Mouse (Mus musculus) stomach, postnatal 0 days (tissue): ENCODE results near the gene Plcb1.

Experiments
- CTCF ChIP-seq: IDR thresholded peaks from 2 replicates; pipeline ENCODE4 v1.5.1; 2016; ENCODE audit warnings: antibody characterized with exemption, low read depth, mild to moderate bottlenecking, moderate library complexity
- EP300 ChIP-seq: optimal IDR thresholded peaks from 2 replicates; pipeline ENCODE3; 2016; ENCODE audit warnings: antibody characterized with exemption

GRCm38 (mm10) chr2:135279026-135279425, 493.2 kb downstream of the Plcb1 start:
- no peak for TF ChIP-seq CTCF
- TF ChIP-seq EP300 = no peak
